Mouse (Mus musculus): ENCODE results near the gene 4933430I17Rik. TPM values are rescaled to one million over a fixed set of nuclear protein-coding genes. Genes with fewer than 3 reads are reported as not detected.

4933430I17Rik gene
- polyA plus RNA-seq, 1 experiment: 0.17 TPM

GRCm38 (mm10) chr4:62495946-62496345, 29.2 kb upstream of the 4933430I17Rik start:
- peak; percentile 94 for DNase-seq
- TF ChIP-seq CTCF (conservative IDR thresholded peaks at IDR 0.05; ENCODE audit: insufficient read depth, insufficient read length, low read depth, low read length) (0 out of 2 replicates have a peak, but pooled peaks have one; percentile 1), POLR2A (IDR thresholded peaks at IDR 0.05; ENCODE audit: low read depth, low read length) (no peak)
- Histone ChIP-seq H3K27me3 (replicated peaks; ENCODE audit: control insufficient read depth, insufficient read depth, low read length) (no peaks in the 10 kb centered on the region), H3K4me3 (ENCODE audit: insufficient read depth, low read depth, low read length) (no peak overlapping the region), H3K36me3 (ENCODE audit: control insufficient read depth, insufficient read depth, low read length) (no peaks in the 10 kb centered on the region), H3K27ac (ENCODE audit: insufficient read depth, low read depth, low read length) (no peak overlapping the region), H3K4me1 (ENCODE audit: control insufficient read depth, insufficient read depth, low read length) (peaks cover 7% of the 10 kb centered on the region; the same call in 1 of the 2 replicates)
- 36% methylated on average over 8 of the region's 8 CpGs for WGBS

GRCm38 (mm10) chr4:62496815-62497214, 28.4 kb upstream of the 4933430I17Rik start:
- no peak overlapping the region for H3K27ac ChIP-seq (ENCODE audit: insufficient read depth, low read depth, low read length)
- H3K27me3 ChIP-seq (replicated peaks; ENCODE audit: control insufficient read depth, insufficient read depth, low read length): no peaks in the 10 kb centered on the region
- TF ChIP-seq POLR2A (IDR thresholded peaks at IDR 0.05; ENCODE audit: low read depth, low read length): no peak
- TF ChIP-seq CTCF (conservative IDR thresholded peaks at IDR 0.05; ENCODE audit: insufficient read depth, insufficient read length, low read depth, low read length): no peak

GRCm38 (mm10) chr4:62500799-62501198, 24.4 kb upstream of the 4933430I17Rik start:
- 71% methylated on average over 4 of the region's 4 CpGs for WGBS
- no peaks in the 10 kb centered on the region for H3K27me3 ChIP-seq (replicated peaks; ENCODE audit: control insufficient read depth, insufficient read depth, low read length)
- no peak for DNase-seq
- H3K4me1 ChIP-seq (ENCODE audit: control insufficient read depth, insufficient read depth, low read length): peaks cover 23% of the 10 kb centered on the region
- TF ChIP-seq CTCF (conservative IDR thresholded peaks at IDR 0.05; ENCODE audit: insufficient read depth, insufficient read length, low read depth, low read length) (no peak), POLR2A (IDR thresholded peaks at IDR 0.05; ENCODE audit: low read depth, low read length) (no peak)
- H3K27ac ChIP-seq (ENCODE audit: insufficient read depth, low read depth, low read length): no peak overlapping the region
- no peak overlapping the region for H3K4me3 ChIP-seq (ENCODE audit: insufficient read depth, low read depth, low read length)
- H3K36me3 ChIP-seq (ENCODE audit: control insufficient read depth, insufficient read depth, low read length): no peaks in the 10 kb centered on the region

More at GRCm38 (mm10) chr4:62496815-62497214, 28.4 kb upstream of the 4933430I17Rik start:
- Histone ChIP-seq H3K4me1 (ENCODE audit: control insufficient read depth, insufficient read depth, low read length) (peaks cover 7% of the 10 kb centered on the region; the same call in 1 of the 2 replicates), H3K36me3 (ENCODE audit: control insufficient read depth, insufficient read depth, low read length) (no peaks in the 10 kb centered on the region), H3K4me3 (ENCODE audit: insufficient read depth, low read depth, low read length) (no peak overlapping the region)
- peak; percentile 90 for DNase-seq
- WGBS: 14% methylated on average over 8 of the region's 8 CpGs

- WGBS: 1% methylated on average over 7 of the region's 7 CpGs
- Histone ChIP-seq H3K36me3 (ENCODE audit: control insufficient read depth, insufficient read depth, low read length) (no peaks in the 10 kb centered on the region), H3K4me3 (ENCODE audit: insufficient read depth, low read depth, low read length) (peak overlapping the region; percentile 62), H3K27me3 (replicated peaks; ENCODE audit: control insufficient read depth, insufficient read depth, low read length) (no peaks in the 10 kb centered on the region), H3K4me1 (ENCODE audit: control insufficient read depth, insufficient read depth, low read length) (peaks cover 18% of the 10 kb centered on the region), H3K27ac (ENCODE audit: insufficient read depth, low read depth, low read length) (peak overlapping the region; percentile 28)
- TF ChIP-seq POLR2A (IDR thresholded peaks at IDR 0.05; ENCODE audit: low read depth, low read length) (no peak), CTCF (conservative IDR thresholded peaks at IDR 0.05; ENCODE audit: insufficient read depth, insufficient read length, low read depth, low read length) (no peak)
- no peak for DNase-seq
These were observed 23.6 kb upstream of the 4933430I17Rik start for GRCm38 (mm10) chr4:62501534-62501933.

GRCm38 (mm10) chr4:62501964-62502732, 23.0 kb upstream of the 4933430I17Rik start:
- peak; percentile 96 for DNase-seq
- Histone ChIP-seq H3K27ac (ENCODE audit: insufficient read depth, low read depth, low read length) (peak overlapping the region; percentile 92), H3K4me1 (ENCODE audit: control insufficient read depth, insufficient read depth, low read length) (peaks cover 16% of the 10 kb centered on the region), H3K27me3 (replicated peaks; ENCODE audit: control insufficient read depth, insufficient read depth, low read length) (no peaks in the 10 kb centered on the region), H3K36me3 (ENCODE audit: control insufficient read depth, insufficient read depth, low read length) (no peaks in the 10 kb centered on the region), H3K4me3 (ENCODE audit: insufficient read depth, low read depth, low read length) (peak overlapping the region; percentile 62)
- TF ChIP-seq CTCF (conservative IDR thresholded peaks at IDR 0.05; ENCODE audit: insufficient read depth, insufficient read length, low read depth, low read length) (no peak), POLR2A (IDR thresholded peaks at IDR 0.05; ENCODE audit: low read depth, low read length) (peak; percentile 69)
- 1% methylated on average over 38 of the region's 38 CpGs for WGBS

- Histone ChIP-seq H3K27me3 (replicated peaks; ENCODE audit: control insufficient read depth, insufficient read depth, low read length) (no peaks in the 10 kb centered on the region), H3K27ac (ENCODE audit: insufficient read depth, low read depth, low read length) (peak overlapping the region; percentile 92), H3K4me3 (ENCODE audit: insufficient read depth, low read depth, low read length) (no peak overlapping the region), H3K4me1 (ENCODE audit: control insufficient read depth, insufficient read depth, low read length) (peaks cover 16% of the 10 kb centered on the region), H3K36me3 (ENCODE audit: control insufficient read depth, insufficient read depth, low read length) (no peaks in the 10 kb centered on the region)
- 38% methylated on average over 7 of the region's 7 CpGs for WGBS
- DNase-seq: peak; percentile 80
- TF ChIP-seq POLR2A (IDR thresholded peaks at IDR 0.05; ENCODE audit: low read depth, low read length) (no peak), CTCF (conservative IDR thresholded peaks at IDR 0.05; ENCODE audit: insufficient read depth, insufficient read length, low read depth, low read length) (no peak)
These were observed 22.2 kb upstream of the 4933430I17Rik start for GRCm38 (mm10) chr4:62502969-62503368.

GRCm38 (mm10) chr4:62503374-62503970, 21.7 kb upstream of the 4933430I17Rik start, which contains the start of gene Hdhd3:
Hdhd3 (minus strand) TSS chr4:62503467.
- peak within 1 kb of the TSS; percentile 62 for H3K4me3 ChIP-seq (ENCODE audit: insufficient read depth, low read depth, low read length)
- no peak for DNase-seq
- WGBS: 73% methylated on average over 3 of the region's 3 CpGs

More at GRCm38 (mm10) chr4:62503374-62503970, 21.7 kb upstream of the 4933430I17Rik start, which contains the start of gene Hdhd3:
- Histone ChIP-seq H3K27ac (ENCODE audit: insufficient read depth, low read depth, low read length) (peak within 1 kb of the TSS; percentile 92), H3K36me3 (ENCODE audit: control insufficient read depth, insufficient read depth, low read length) (no peaks in the 10 kb centered on the region), H3K4me1 (ENCODE audit: control insufficient read depth, insufficient read depth, low read length) (peaks cover 21% of the 10 kb centered on the region), H3K27me3 (replicated peaks; ENCODE audit: control insufficient read depth, insufficient read depth, low read length) (no peaks in the 10 kb centered on the region)
- no peak for TF ChIP-seq CTCF (conservative IDR thresholded peaks at IDR 0.05; ENCODE audit: insufficient read depth, insufficient read length, low read depth, low read length)
- no peak for TF ChIP-seq POLR2A (IDR thresholded peaks at IDR 0.05; ENCODE audit: low read depth, low read length)
